Mouse (Mus musculus): ENCODE measurements around the gene Gabpb2.

Gabpb2 gene

GRCm38 (mm10) chr3:95217255-95218134 is at the start of gene Gabpb2:
Gabpb2 (minus strand) TSS chr3:95217916.
- peak; percentile 98 for DNase-seq

- DNase-seq: no peak
Measured at GRCm38 (mm10) chr3:95266052-95266451, 48.3 kb upstream of the Gabpb2 start.

GRCm38 (mm10) chr3:95264724-95265123 is 47.0 kb upstream of the Gabpb2 start:
- no peak for DNase-seq

- DNase-seq: peak; percentile 84
Measured at GRCm38 (mm10) chr3:95263089-95263739, 45.5 kb upstream of the Gabpb2 start.

- DNase-seq: no peak
Measured at GRCm38 (mm10) chr3:95261975-95262374, 44.3 kb upstream of the Gabpb2 start.

GRCm38 (mm10) chr3:95256931-95257330 is 39.2 kb upstream of the Gabpb2 start:
- DNase-seq: no peak

GRCm38 (mm10) chr3:95250783-95251424 is 33.2 kb upstream of the Gabpb2 start, which contains the start of gene Bnipl:
Bnipl (minus strand) TSS chr3:95251193.
- DNase-seq: no peak

GRCm38 (mm10) chr3:95250361-95250760 is 32.6 kb upstream of the Gabpb2 start:
- DNase-seq: no peak

GRCm38 (mm10) chr3:95247660-95248336 is 30.1 kb upstream of the Gabpb2 start:
- no peak for DNase-seq

GRCm38 (mm10) chr3:95246465-95247231 is 28.9 kb upstream of the Gabpb2 start:
- DNase-seq: no peak

- no peak for DNase-seq
Measured at GRCm38 (mm10) chr3:95243086-95243485, 25.4 kb upstream of the Gabpb2 start.

GRCm38 (mm10) chr3:95241498-95241897 is 23.8 kb upstream of the Gabpb2 start, which contains the start of gene Gm128:
Gm128 (minus strand) TSS chr3:95241598.
- DNase-seq: no peak

GRCm38 (mm10) chr3:95240900-95241299 is 23.2 kb upstream of the Gabpb2 start:
- no peak for DNase-seq

- DNase-seq: no peak
Measured at GRCm38 (mm10) chr3:95239971-95240370, 22.3 kb upstream of the Gabpb2 start.

GRCm38 (mm10) chr3:95239022-95239421 is 21.3 kb upstream of the Gabpb2 start:
- DNase-seq: no peak

GRCm38 (mm10) chr3:95237541-95238099 is 19.9 kb upstream of the Gabpb2 start:
- no peak for DNase-seq

- DNase-seq: no peak
Measured at GRCm38 (mm10) chr3:95235386-95236301, 17.9 kb upstream of the Gabpb2 start.

- DNase-seq: no peak
Measured at GRCm38 (mm10) chr3:95233303-95233980, 15.7 kb upstream of the Gabpb2 start.

GRCm38 (mm10) chr3:95232771-95233170 is 15.1 kb upstream of the Gabpb2 start:
- no peak for DNase-seq
